Mouse (Mus musculus) midbrain, embryonic 15.5 days (tissue): ENCODE measurements at regions not wholly inside any gene's neighbourhood (a gene's known extent, or its start where the extent isn't known, plus 50 kb on each side); places are given as distances from the start of the nearest gene placed in this dataset.

Experiments
- ATAC-seq: fragments of 200-750 bp; cut with Nextera tagmentation; replicated peaks from 2 replicates; pipeline ENCODE4 v1.8.0; 2017; ENCODE audit warnings: moderate TSS enrichment
- H3K27ac ChIP-seq: fragments of 300-500 bp; sonication (generic); 2 replicates; pipeline ENCODE4 v1.5.1; 2015; ENCODE audit warnings: mild to moderate bottlenecking, inconsistent platforms
- H3K27me3 ChIP-seq: fragments of 300-500 bp; sonication (generic); replicated peaks from 2 replicates; pipeline ENCODE4 v1.6.1; 2015; ENCODE audit warnings: inconsistent platforms
- H3K36me3 ChIP-seq: fragments of 300-500 bp; sonication (generic); replicated peaks from 2 replicates; pipeline ENCODE4 v1.6.1; 2015; ENCODE audit warnings: inconsistent platforms
- H3K4me1 ChIP-seq: fragments of 300-500 bp; sonication (generic); 2 replicates; pipeline ENCODE4 v1.6.1; 2015; ENCODE audit warnings: inconsistent platforms
- H3K4me2 ChIP-seq: fragments of 300-500 bp; sonication (generic); 2 replicates; pipeline ENCODE4 v1.6.1; 2015; ENCODE audit warnings: inconsistent platforms, mild to moderate bottlenecking, moderate library complexity
- H3K4me3 ChIP-seq: fragments of 300-500 bp; sonication (generic); 2 replicates; pipeline ENCODE4 v1.5.1; 2015; ENCODE audit warnings: mild to moderate bottlenecking, inconsistent platforms
- H3K9ac ChIP-seq: fragments of 300-500 bp; sonication (generic); 2 replicates; pipeline ENCODE4 v1.6.1; 2015; ENCODE audit warnings: mild to moderate bottlenecking, inconsistent platforms
- H3K9me3 ChIP-seq: fragments of 300-500 bp; sonication (generic); 2 replicates; pipeline ENCODE4 v1.6.1; 2016; ENCODE audit warnings: inconsistent platforms
- WGBS: fragments of 180-500 bp; shearing (Covaris S2); methylation state at CpG from one replicate; pipeline ENCODE4 v1.1.7; 2015; ENCODE audit warnings: mixed read lengths; 5-methylcytosine and 5-hydroxymethylcytosine counted together

GRCm38 (mm10) chrX:61432276-61432675 lies 246.9 kb upstream of the Cdr1 start:
- 84% methylated on average over 1 of the region's 1 CpGs for WGBS
- Histone ChIP-seq H3K9me3 (no peaks in the 10 kb centered on the region), H3K4me1 (no peaks in the 10 kb centered on the region), H3K27me3 (no peaks in the 10 kb centered on the region), H3K4me2 (no peak overlapping the region), H3K27ac (no peak overlapping the region), H3K4me3 (no peak overlapping the region), H3K9ac (no peak overlapping the region), H3K36me3 (no peaks in the 10 kb centered on the region)
- ATAC-seq, result no peak

- no peak for ATAC-seq
Observed at GRCm38 (mm10) chrX:61425316-61425715, 240.0 kb upstream of the Cdr1 start.

GRCm38 (mm10) chrX:61393154-61393553 lies 207.8 kb upstream of the Cdr1 start:
- Histone ChIP-seq H3K4me3 (no peak overlapping the region), H3K27ac (no peak overlapping the region), H3K4me1 (no peaks in the 10 kb centered on the region), H3K9me3 (no peaks in the 10 kb centered on the region), H3K4me2 (no peak overlapping the region), H3K27me3 (no peaks in the 10 kb centered on the region), H3K36me3 (no peaks in the 10 kb centered on the region), H3K9ac (no peak overlapping the region)
- peak; percentile 48; the same call in 1 of the 2 replicates for ATAC-seq

More at GRCm38 (mm10) chrX:61425316-61425715, 240.0 kb upstream of the Cdr1 start:
- no peaks in the 10 kb centered on the region for H3K36me3 ChIP-seq
- H3K27me3 ChIP-seq, result no peaks in the 10 kb centered on the region
- no peak overlapping the region for H3K27ac ChIP-seq
- H3K4me3 ChIP-seq, result no peak overlapping the region
- no peaks in the 10 kb centered on the region for H3K4me1 ChIP-seq
- H3K9ac ChIP-seq, result no peak overlapping the region
- H3K9me3 ChIP-seq, result no peaks in the 10 kb centered on the region
- H3K4me2 ChIP-seq, result no peak overlapping the region

DNA sequence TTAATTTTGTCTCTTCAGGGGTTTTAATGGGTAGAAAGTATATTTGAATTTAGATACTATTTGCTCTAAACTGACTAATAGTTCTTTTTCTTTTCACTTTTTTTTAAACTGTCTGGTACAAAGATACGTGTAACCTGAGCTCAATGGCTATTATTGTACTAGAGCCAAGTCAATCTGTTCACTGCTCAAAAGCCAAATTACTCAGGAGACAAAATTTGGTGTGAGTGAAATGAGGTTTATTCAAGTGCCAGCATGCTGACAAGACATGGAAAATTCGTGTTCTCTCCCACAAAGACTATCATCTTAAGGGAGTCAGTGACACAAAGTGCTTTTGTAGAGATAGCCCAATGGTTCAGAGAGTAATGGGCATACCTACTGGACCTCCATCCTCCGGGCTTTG lies 206.3 kb upstream of the Cdr1 start:
- H3K9ac ChIP-seq, result no peak overlapping the region
- no peak overlapping the region for H3K4me3 ChIP-seq
- 65% methylated on average over 3 of the region's 3 CpGs for WGBS
- H3K36me3 ChIP-seq, result no peaks in the 10 kb centered on the region
- H3K4me2 ChIP-seq, result no peak overlapping the region
- no peaks in the 10 kb centered on the region for H3K4me1 ChIP-seq
- H3K9me3 ChIP-seq, result no peaks in the 10 kb centered on the region
- no peak for ATAC-seq
- H3K27me3 ChIP-seq, result no peaks in the 10 kb centered on the region
- H3K27ac ChIP-seq, result no peak overlapping the region
